8 mouse cellular contexts compared by ENCODE assay signal in the genomic region with DNA sequence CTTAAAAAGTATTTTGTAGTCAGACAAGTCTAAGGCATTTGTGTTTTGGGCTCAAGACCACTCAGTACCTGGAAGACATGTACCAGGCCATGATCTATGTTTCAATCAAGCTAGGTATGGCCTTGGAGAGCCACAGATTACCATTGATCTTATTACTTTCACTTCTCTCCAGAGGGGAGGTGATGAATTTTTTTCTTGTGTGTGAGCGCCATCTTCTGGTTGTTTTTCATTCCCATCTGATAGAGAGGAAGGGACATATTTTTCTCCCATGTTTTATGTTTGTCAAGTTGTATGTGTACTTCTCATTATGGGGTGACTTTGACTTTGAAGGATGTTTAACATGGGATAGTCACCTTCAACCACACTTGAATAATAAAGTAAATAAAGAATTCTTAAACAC.
DNase-seq lines count a peak whose midpoint lies in the region; ATAC-seq and TF ChIP-seq lines count a peak whose summit lies in the region.

No protein-coding gene starts in this region.

- H3K4me1 ChIP-seq in forebrain, postnatal 0 days (ENCODE audit: insufficient read depth), result no peaks in the 10 kb centered on the region
- no peaks in the 10 kb centered on the region for H3K4me1 ChIP-seq in forebrain, embryonic 16.5 days (replicated peaks; ENCODE audit: control insufficient read depth, insufficient read depth, low read length)
- no peaks in the 10 kb centered on the region for H3K4me1 ChIP-seq in midbrain, embryonic 12.5 days
- H3K4me1 ChIP-seq in midbrain, embryonic 10.5 days, result no peaks in the 10 kb centered on the region

- H3K4me3 ChIP-seq in forebrain, postnatal 0 days (ENCODE audit: low read depth, low read length), result no peak overlapping the region
- H3K4me3 ChIP-seq in forebrain, embryonic 16.5 days (replicated peaks; ENCODE audit: low read length), result no peak overlapping the region
- no peak overlapping the region for H3K4me3 ChIP-seq in midbrain, embryonic 12.5 days
- H3K4me3 ChIP-seq in midbrain, embryonic 10.5 days, result no peak overlapping the region

- WGBS in forebrain, postnatal 0 days, result 30% methylated on average over 1 of the region's 1 CpGs
- WGBS in forebrain, embryonic 16.5 days, result 10% methylated on average over 1 of the region's 1 CpGs
- WGBS in midbrain, embryonic 12.5 days, result 21% methylated on average over 1 of the region's 1 CpGs
- WGBS in midbrain, embryonic 10.5 days, result 17% methylated on average over 1 of the region's 1 CpGs

- H3K9ac ChIP-seq in forebrain, postnatal 0 days, result no peak overlapping the region
- H3K9ac ChIP-seq in forebrain, embryonic 16.5 days (replicated peaks; ENCODE audit: low read depth, low read length), result no peak overlapping the region
- H3K9ac ChIP-seq in midbrain, embryonic 12.5 days (replicated peaks), result no peak overlapping the region

- no peak overlapping the region for H3K27ac ChIP-seq in forebrain, postnatal 0 days (ENCODE audit: low read depth, low read length)
- H3K27ac ChIP-seq in forebrain, embryonic 16.5 days (ENCODE audit: low read length), result no peak overlapping the region
- H3K27ac ChIP-seq in midbrain, embryonic 12.5 days (replicated peaks), result no peak overlapping the region
- H3K27ac ChIP-seq in midbrain, embryonic 10.5 days (replicated peaks), result no peak overlapping the region

- ATAC-seq in forebrain, postnatal 0 days, result no peak; the same call in 1 of the 2 replicates
- ATAC-seq in forebrain, embryonic 16.5 days, result no peak
- 0 out of 2 replicates have a peak, but pooled peaks have one; percentile 44 for ATAC-seq in midbrain, embryonic 12.5 days (ENCODE audit: low FRiP score, low read depth)
- ATAC-seq in erythroblast, adult 5-6 weeks (replicated peaks; ENCODE audit: low FRiP score, poor library complexity, severe bottlenecking), result no peak
- ATAC-seq in activated CD4-positive, CD25-positive, alpha-beta regulatory T cell, adult 4 months, result no peak

- H3K36me3 ChIP-seq in forebrain, postnatal 0 days (ENCODE audit: insufficient read depth), result no peaks in the 10 kb centered on the region
- no peaks in the 10 kb centered on the region for H3K36me3 ChIP-seq in forebrain, embryonic 16.5 days (ENCODE audit: control insufficient read depth, insufficient read depth)
- no peaks in the 10 kb centered on the region for H3K36me3 ChIP-seq in midbrain, embryonic 12.5 days
- no peaks in the 10 kb centered on the region for H3K36me3 ChIP-seq in midbrain, embryonic 10.5 days

- H3K9me3 ChIP-seq in forebrain, postnatal 0 days (ENCODE audit: low read length), result no peaks in the 10 kb centered on the region
- no peaks in the 10 kb centered on the region for H3K9me3 ChIP-seq in forebrain, embryonic 16.5 days (ENCODE audit: control insufficient read depth, low read length)
- H3K9me3 ChIP-seq in midbrain, embryonic 12.5 days, result no peaks in the 10 kb centered on the region
- H3K9me3 ChIP-seq in midbrain, embryonic 10.5 days (replicated peaks), result no peaks in the 10 kb centered on the region

- no peaks in the 10 kb centered on the region for H3K27me3 ChIP-seq in forebrain, postnatal 0 days (ENCODE audit: insufficient read depth, low read length)
- no peaks in the 10 kb centered on the region for H3K27me3 ChIP-seq in forebrain, embryonic 16.5 days (replicated peaks; ENCODE audit: control insufficient read depth, insufficient read depth, low read length)
- H3K27me3 ChIP-seq in midbrain, embryonic 12.5 days, result no peaks in the 10 kb centered on the region
- H3K27me3 ChIP-seq in midbrain, embryonic 10.5 days (ENCODE audit: low read depth, poor library complexity, severe bottlenecking), result no peaks in the 10 kb centered on the region

- peak; percentile 15 for DNase-seq in forebrain, postnatal 0 days
- no peak for DNase-seq in midbrain, embryonic 10.5 days (ENCODE audit: low spot score)
- peak; percentile 5 for DNase-seq in embryo, embryonic 9.5 days (ENCODE audit: extremely low spot score)
- peak; percentile 6 for DNase-seq in retina, postnatal 7 days (ENCODE audit: low read depth, low spot score)

- H3K4me2 ChIP-seq in forebrain, postnatal 0 days (ENCODE audit: low read depth), result no peak overlapping the region
- no peak overlapping the region for H3K4me2 ChIP-seq in forebrain, embryonic 16.5 days (ENCODE audit: low read length)
- H3K4me2 ChIP-seq in midbrain, embryonic 12.5 days (replicated peaks), result no peak overlapping the region

- peak; percentile 40; the same call in 1 of the 2 replicates for TF ChIP-seq CTCF in forebrain, postnatal 0 days (IDR thresholded peaks at IDR 0.05; ENCODE audit: low read depth)
